Mouse (Mus musculus) midbrain, embryonic 15.5 days (tissue): Measurements from ENCODE around the gene Prg2. TPM values are rescaled to one million over a fixed set of nuclear protein-coding genes. Genes with fewer than 3 reads are reported as not detected.

Experiments
- ATAC-seq: fragments of 200-750 bp; cut with Nextera tagmentation; replicated peaks from 2 replicates; pipeline ENCODE4 v1.8.0; 2017; ENCODE audit warnings: moderate TSS enrichment
- H3K27ac ChIP-seq: fragments of 300-500 bp; sonication (generic); 2 replicates; pipeline ENCODE4 v1.5.1; 2015; ENCODE audit warnings: mild to moderate bottlenecking, inconsistent platforms
- H3K27me3 ChIP-seq: fragments of 300-500 bp; sonication (generic); replicated peaks from 2 replicates; pipeline ENCODE4 v1.6.1; 2015; ENCODE audit warnings: inconsistent platforms
- H3K36me3 ChIP-seq: fragments of 300-500 bp; sonication (generic); replicated peaks from 2 replicates; pipeline ENCODE4 v1.6.1; 2015; ENCODE audit warnings: inconsistent platforms
- H3K4me1 ChIP-seq: fragments of 300-500 bp; sonication (generic); 2 replicates; pipeline ENCODE4 v1.6.1; 2015; ENCODE audit warnings: inconsistent platforms
- H3K4me2 ChIP-seq: fragments of 300-500 bp; sonication (generic); 2 replicates; pipeline ENCODE4 v1.6.1; 2015; ENCODE audit warnings: inconsistent platforms, mild to moderate bottlenecking, moderate library complexity
- H3K4me3 ChIP-seq: fragments of 300-500 bp; sonication (generic); 2 replicates; pipeline ENCODE4 v1.5.1; 2015; ENCODE audit warnings: mild to moderate bottlenecking, inconsistent platforms
- H3K9ac ChIP-seq: fragments of 300-500 bp; sonication (generic); 2 replicates; pipeline ENCODE4 v1.6.1; 2015; ENCODE audit warnings: mild to moderate bottlenecking, inconsistent platforms
- H3K9me3 ChIP-seq: fragments of 300-500 bp; sonication (generic); 2 replicates; pipeline ENCODE4 v1.6.1; 2016; ENCODE audit warnings: inconsistent platforms
- WGBS: fragments of 180-500 bp; shearing (Covaris S2); methylation state at CpG from one replicate; pipeline ENCODE4 v1.1.7; 2015; ENCODE audit warnings: mixed read lengths; 5-methylcytosine and 5-hydroxymethylcytosine counted together
- polyA plus RNA-seq: library from polyadenylated mRNA; unstranded; fragments of >200 nt; fragmentation: Nextera tagmentation; extraction: Ambion mirVana; gene quantifications from 2 replicates; pipeline ENCODE4 v1.2.1, GENCODE M21; 2015

The Prg2 gene
- polyA plus RNA-seq, 1 experiment from 2014 or later: 0.35 TPM

GRCm38 (mm10) chr2:85011906-85012604 lies 31.8 kb downstream of the Prg2 start:
- ATAC-seq: no peak
- WGBS: 76% methylated on average over 9 of the region's 9 CpGs

GRCm38 (mm10) chr2:85012679-85013078 lies 32.4 kb downstream of the Prg2 start:
- Histone ChIP-seq H3K27ac (no peak overlapping the region), H3K4me2 (no peak overlapping the region), H3K4me1 (no peaks in the 10 kb centered on the region), H3K4me3 (no peak overlapping the region), H3K9me3 (no peaks in the 10 kb centered on the region), H3K9ac (no peak overlapping the region), H3K27me3 (no peaks in the 10 kb centered on the region), H3K36me3 (no peaks in the 10 kb centered on the region)
- no peak for ATAC-seq
- 87% methylated on average over 14 of the region's 14 CpGs for WGBS

More at GRCm38 (mm10) chr2:85011906-85012604, 31.8 kb downstream of the Prg2 start:
- Histone ChIP-seq H3K4me1 (no peaks in the 10 kb centered on the region), H3K36me3 (no peaks in the 10 kb centered on the region), H3K9ac (no peak overlapping the region), H3K4me3 (no peak overlapping the region), H3K27ac (no peak overlapping the region), H3K27me3 (no peaks in the 10 kb centered on the region), H3K4me2 (no peak overlapping the region), H3K9me3 (no peaks in the 10 kb centered on the region)

- H3K4me1 ChIP-seq: no peaks in the 10 kb centered on the region
- no peak overlapping the region for H3K27ac ChIP-seq
- no peak overlapping the region for H3K4me2 ChIP-seq
- no peak overlapping the region for H3K4me3 ChIP-seq
- ATAC-seq: no peak
- no peak overlapping the region for H3K9ac ChIP-seq
- 86% methylated on average over 5 of the region's 5 CpGs for whole genome bisulfite sequencing
- no peaks in the 10 kb centered on the region for H3K9me3 ChIP-seq
- H3K27me3 ChIP-seq: no peaks in the 10 kb centered on the region
- H3K36me3 ChIP-seq: no peaks in the 10 kb centered on the region
These were observed 33.7 kb downstream of the Prg2 start for GRCm38 (mm10) chr2:85013826-85014587.

- ATAC-seq: no peak
- H3K27me3 ChIP-seq: no peaks in the 10 kb centered on the region
- H3K4me2 ChIP-seq: no peak overlapping the region
- H3K9ac ChIP-seq: no peak overlapping the region
- no peaks in the 10 kb centered on the region for H3K36me3 ChIP-seq
- no peak overlapping the region for H3K27ac ChIP-seq
- no peak overlapping the region for H3K4me3 ChIP-seq
- H3K4me1 ChIP-seq: no peaks in the 10 kb centered on the region
- no peaks in the 10 kb centered on the region for H3K9me3 ChIP-seq
- 65% methylated on average over 3 of the region's 3 CpGs for WGBS
These were observed 34.3 kb downstream of the Prg2 start for GRCm38 (mm10) chr2:85014588-85014982.

GRCm38 (mm10) chr2:85022043-85022442 lies 41.8 kb downstream of the Prg2 start:
- no peak for ATAC-seq
- Histone ChIP-seq H3K36me3 (no peaks in the 10 kb centered on the region), H3K4me2 (no peak overlapping the region), H3K9me3 (no peaks in the 10 kb centered on the region), H3K9ac (no peak overlapping the region), H3K4me1 (no peaks in the 10 kb centered on the region), H3K27ac (no peak overlapping the region), H3K4me3 (no peak overlapping the region), H3K27me3 (no peaks in the 10 kb centered on the region)
- WGBS: 25% methylated on average over 4 of the region's 4 CpGs

- no peak overlapping the region for H3K27ac ChIP-seq
- no peak for ATAC-seq
- H3K4me2 ChIP-seq: no peak overlapping the region
- no peaks in the 10 kb centered on the region for H3K4me1 ChIP-seq
- no peaks in the 10 kb centered on the region for H3K27me3 ChIP-seq
- H3K9ac ChIP-seq: no peak overlapping the region
- 85% methylated on average over 3 of the region's 3 CpGs for WGBS
- H3K36me3 ChIP-seq: no peaks in the 10 kb centered on the region
- H3K4me3 ChIP-seq: no peak overlapping the region
- no peaks in the 10 kb centered on the region for H3K9me3 ChIP-seq
These were observed 45.9 kb downstream of the Prg2 start for GRCm38 (mm10) chr2:85026178-85026577.

- Histone ChIP-seq H3K9me3 (no peaks in the 10 kb centered on the region), H3K9ac (no peak overlapping the region), H3K4me1 (no peaks in the 10 kb centered on the region), H3K27me3 (no peaks in the 10 kb centered on the region), H3K4me3 (no peak overlapping the region), H3K27ac (no peak overlapping the region), H3K36me3 (no peaks in the 10 kb centered on the region), H3K4me2 (no peak overlapping the region)
- ATAC-seq: no peak
- 72% methylated on average over 5 of the region's 5 CpGs for WGBS
These were observed 47.0 kb downstream of the Prg2 start for GRCm38 (mm10) chr2:85027281-85027680.

GRCm38 (mm10) chr2:85029897-85030296 lies 49.6 kb downstream of the Prg2 start:
- WGBS: 61% methylated on average over 6 of the region's 6 CpGs
- no peaks in the 10 kb centered on the region for H3K27me3 ChIP-seq
- H3K4me2 ChIP-seq: no peak overlapping the region
- H3K4me3 ChIP-seq: no peak overlapping the region
- ATAC-seq: no peak
- no peak overlapping the region for H3K27ac ChIP-seq
- no peaks in the 10 kb centered on the region for H3K9me3 ChIP-seq
- no peak overlapping the region for H3K9ac ChIP-seq
- no peaks in the 10 kb centered on the region for H3K36me3 ChIP-seq
- H3K4me1 ChIP-seq: no peaks in the 10 kb centered on the region

GRCm38 (mm10) chr2:85030989-85031388 lies 50.7 kb downstream of the Prg2 start:
- Histone ChIP-seq H3K27me3 (no peaks in the 10 kb centered on the region), H3K9me3 (no peaks in the 10 kb centered on the region), H3K36me3 (no peaks in the 10 kb centered on the region), H3K4me2 (no peak overlapping the region), H3K4me1 (no peaks in the 10 kb centered on the region), H3K9ac (no peak overlapping the region), H3K4me3 (no peak overlapping the region), H3K27ac (no peak overlapping the region)
- no peak for ATAC-seq
- 72% methylated on average over 6 of the region's 6 CpGs for WGBS

GRCm38 (mm10) chr2:85033121-85033520 lies 52.9 kb downstream of the Prg2 start:
- 84% methylated on average over 2 of the region's 2 CpGs for WGBS
- Histone ChIP-seq H3K4me2 (no peak overlapping the region), H3K4me1 (peaks cover 9% of the 10 kb centered on the region), H3K27me3 (no peaks in the 10 kb centered on the region), H3K27ac (no peak overlapping the region), H3K9ac (no peak overlapping the region), H3K36me3 (no peaks in the 10 kb centered on the region), H3K9me3 (no peaks in the 10 kb centered on the region), H3K4me3 (no peak overlapping the region)
- no peak for ATAC-seq
